Mouse (Mus musculus) gastrocnemius, postnatal 36 days (tissue): ENCODE measurements around the gene Myh9. TPM values are rescaled to one million over a fixed set of nuclear protein-coding genes. Genes with fewer than 3 reads are reported as not detected.

Experiments used
- DNase-seq, 2 experiments: peaks; one replicate each; pipeline ENCODE4 v3.0.0; 2022
- intact Hi-C: fragments of 180-260 bp; cut with DNase I; formaldehyde crosslinking; loops from one replicate; pipeline ENCODE4 v1.15.1; 2025
- total RNA-seq, 2 experiments: library from RNA; stranded (reverse); gene quantifications; 2 replicates each; pipeline ENCODE4 v1.2.3; 2021

Myh9 gene
- total RNA-seq, 2 experiments from 2014 or later: 48.4 to 49.1 TPM

DNA sequence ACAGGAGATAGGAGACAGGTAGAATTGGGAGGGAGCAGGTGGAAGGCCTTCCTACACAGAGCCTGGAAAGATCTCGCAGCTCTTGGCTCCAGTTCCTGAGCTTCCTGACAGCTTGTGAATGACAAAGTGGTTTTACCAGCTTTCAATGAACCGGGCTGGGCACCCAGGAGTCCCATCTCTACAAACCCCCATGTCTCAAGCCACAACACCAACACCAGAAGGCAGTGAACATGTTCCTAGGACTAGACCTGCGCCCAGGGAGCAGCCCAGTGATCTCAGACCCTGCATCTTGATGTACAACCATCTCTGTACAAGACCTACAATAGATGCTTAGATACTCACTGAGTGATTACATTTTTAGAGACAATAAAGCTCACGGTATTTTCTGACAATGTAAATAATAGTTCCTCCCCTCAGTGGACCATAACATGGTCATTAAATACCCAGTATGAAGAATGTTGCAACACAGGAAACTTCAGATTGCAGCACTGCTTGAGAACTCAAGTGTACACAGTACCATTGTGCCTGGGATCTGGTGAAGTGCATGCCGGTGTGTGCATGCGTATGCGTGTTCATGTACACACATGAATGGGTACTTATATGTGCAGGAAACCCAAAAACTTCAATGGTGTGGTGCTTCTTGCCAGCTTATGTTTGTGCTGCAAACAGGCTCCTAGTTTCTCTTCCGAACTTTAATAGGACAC, 10.1 kb downstream of the Myh9 start:
- DNase-seq: no peak

DNA sequence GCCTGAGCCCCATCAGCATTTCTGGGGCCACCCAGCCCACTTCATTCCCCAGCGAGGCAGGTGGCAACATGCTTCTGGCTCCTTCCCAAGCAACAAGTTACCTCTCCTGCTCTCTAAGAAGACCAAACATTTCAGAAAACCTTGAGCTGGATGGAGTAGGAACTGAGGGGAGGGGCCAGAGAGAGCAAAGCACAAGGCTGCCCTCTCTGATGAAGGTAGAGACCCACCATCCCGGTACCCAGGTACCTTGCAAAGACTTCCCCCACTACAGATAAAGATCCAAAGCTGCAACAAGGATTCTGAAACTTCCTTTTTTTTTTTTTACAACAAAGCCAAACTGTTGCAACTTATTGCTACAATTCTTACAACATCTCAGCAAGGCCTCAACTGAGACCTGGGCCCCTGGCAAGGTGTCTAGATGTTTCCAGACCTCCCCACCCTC, 10.8 kb downstream of the Myh9 start:
- no peak for DNase-seq
- intact Hi-C loops: no loop called here

More for the DNA sequence above, 10.1 kb downstream of the Myh9 start:
- intact Hi-C loops: no loop called here

DNA sequence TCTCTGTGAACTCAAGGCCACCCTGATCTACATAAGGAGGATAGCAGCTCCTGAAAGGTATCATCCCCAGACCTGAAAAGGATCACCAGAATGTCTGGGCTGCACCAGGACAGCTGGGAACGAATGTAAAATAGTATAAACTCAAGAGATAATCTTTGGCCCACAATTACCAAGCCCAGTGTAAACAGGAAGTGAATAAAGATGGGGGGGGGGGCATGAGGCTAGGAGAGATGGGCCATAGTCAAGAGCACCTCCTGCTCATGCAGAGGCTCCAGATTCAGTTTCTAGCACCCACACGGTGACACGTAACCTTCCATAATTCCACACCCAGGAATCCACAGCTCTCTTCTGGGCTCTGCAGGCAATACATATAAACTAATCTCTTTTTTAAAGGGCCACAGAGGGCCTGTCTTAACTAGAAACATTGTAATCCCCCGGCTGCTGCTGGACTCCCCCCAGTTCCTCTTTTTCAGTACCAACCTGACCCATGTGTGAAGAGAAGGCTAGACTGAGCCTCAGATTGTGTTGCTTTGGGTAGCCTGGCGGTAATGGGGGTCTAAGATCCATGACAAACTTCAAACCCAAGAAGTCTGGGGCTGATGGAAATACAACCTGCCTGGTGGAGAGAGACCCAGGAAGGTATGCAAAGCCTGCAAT, 11.4 kb downstream of the Myh9 start:
- intact Hi-C loops: no loop called here
- DNase-seq: no peak

DNA sequence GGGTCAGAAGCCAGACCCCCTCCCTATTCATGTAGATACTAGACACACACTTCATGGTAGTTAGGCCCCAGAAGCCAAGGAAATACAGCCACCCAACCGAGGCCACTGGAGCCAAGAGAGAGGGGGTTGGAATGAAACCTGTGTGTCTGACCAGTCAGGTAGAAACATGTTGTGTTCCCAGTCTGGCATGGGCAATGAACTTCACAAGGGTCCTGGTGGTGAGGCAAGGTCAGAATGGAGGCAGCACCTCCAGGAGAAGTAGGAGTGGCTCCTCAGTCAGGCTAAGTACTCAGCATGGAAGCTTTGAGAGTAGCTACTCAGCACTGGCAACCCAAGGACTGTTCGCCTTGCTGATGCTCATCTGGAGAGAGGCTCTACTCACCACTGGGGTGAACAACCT, 12.4 kb downstream of the Myh9 start:
- no peak for DNase-seq
- intact Hi-C loops: no loop called here

DNA sequence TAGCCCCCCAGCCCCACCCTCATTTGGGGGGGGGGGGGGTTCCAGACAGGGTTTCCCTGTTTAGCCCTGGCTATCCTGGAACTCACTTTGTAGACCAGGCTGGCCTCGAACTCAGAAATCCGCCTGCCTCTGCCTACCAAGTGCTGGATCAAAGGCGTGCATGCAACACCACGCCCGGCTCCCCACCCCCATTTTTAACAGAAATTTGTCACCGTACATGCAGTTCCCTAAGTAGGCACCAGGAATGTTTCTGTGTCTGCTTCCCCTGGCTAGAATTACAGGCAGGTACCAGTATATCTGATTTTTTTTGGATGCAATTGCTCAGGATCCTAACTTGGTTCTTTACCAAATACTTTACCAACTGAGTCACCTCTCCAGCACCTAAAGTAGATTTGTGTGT, 13.1 kb downstream of the Myh9 start:
- intact Hi-C loops: no loop called here
- no peak for DNase-seq

DNA sequence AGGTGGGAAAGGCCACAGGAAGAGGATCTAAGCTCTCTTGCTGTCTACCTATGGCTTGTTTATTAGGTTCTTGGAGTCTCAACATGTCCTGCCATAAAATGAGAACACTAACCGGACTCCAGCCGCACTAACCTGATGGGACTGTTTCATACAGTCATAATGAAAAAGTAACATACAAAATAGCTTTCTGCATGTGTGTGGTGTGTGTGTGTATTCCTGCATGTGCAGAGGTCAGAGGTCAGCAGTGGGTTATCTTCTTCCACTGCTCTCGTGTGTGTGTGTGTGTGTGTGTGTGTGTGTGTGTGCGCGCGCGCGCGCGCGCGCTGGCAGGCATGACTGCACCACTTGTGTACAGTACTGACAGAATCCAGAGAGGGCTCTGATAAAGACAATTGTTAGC, 13.7 kb downstream of the Myh9 start:
- no peak for DNase-seq
- intact Hi-C loops: no loop called here

DNA sequence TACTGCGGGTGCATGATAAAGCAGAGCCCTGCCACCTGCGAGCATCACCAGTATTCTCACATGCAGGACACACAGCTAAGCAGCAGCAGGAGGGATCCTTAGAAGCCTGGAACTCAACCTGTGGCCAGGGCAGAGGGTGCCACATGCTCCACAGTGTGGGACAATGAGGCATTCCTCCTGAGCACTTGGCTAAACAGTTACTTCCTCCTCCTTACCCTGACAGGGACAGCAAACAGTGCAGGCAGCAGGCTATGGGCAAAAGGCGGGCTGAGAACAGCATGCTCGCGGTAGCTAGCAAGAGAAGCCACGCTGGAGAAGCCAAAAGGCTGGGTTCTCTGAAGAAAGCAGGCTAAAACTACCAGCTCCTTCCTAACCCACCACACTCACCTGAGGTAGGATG, 14.2 kb downstream of the Myh9 start:
- no peak for DNase-seq
- intact Hi-C loops: no loop called here

DNA sequence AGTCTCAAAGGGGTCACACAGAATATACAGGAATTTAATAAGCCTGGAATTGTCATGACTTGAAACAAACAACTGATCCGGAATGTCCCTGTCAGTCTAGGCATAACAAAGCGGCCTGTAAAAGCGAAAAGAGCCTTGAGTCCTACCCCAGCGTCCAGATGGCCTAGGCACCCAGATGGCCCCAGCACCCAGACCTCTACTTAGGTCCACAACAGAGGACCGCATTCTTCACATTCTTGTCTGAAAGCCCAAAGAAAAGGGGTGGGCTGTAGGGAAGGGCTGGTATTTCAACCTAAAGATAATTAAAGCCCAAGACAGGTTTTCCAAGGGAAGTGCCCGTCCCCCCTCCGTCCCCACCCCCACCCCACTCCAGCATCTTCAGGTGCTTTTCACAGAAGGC, 14.6 kb downstream of the Myh9 start:
- intact Hi-C loops: no loop called here
- no peak for DNase-seq

DNA sequence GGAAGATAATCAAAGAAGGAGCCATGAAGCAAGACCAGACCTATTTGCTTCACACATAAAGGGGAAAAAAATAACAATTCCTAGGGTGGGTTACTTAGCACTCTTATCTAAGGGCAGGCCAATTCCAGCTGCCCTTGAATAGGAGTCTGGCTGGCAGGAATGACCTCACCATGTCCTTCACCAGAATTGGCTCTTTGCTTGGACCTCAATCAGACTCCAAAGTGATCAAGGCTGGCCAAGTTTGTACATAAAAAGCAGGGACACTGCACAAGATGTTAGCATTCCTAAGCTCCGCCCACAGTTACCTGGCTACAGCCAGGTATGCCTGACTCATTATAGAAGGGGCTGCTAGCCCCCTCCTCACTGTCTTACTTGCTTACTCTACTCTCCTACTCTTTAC, 16.6 kb downstream of the Myh9 start:
- no peak for DNase-seq

DNA sequence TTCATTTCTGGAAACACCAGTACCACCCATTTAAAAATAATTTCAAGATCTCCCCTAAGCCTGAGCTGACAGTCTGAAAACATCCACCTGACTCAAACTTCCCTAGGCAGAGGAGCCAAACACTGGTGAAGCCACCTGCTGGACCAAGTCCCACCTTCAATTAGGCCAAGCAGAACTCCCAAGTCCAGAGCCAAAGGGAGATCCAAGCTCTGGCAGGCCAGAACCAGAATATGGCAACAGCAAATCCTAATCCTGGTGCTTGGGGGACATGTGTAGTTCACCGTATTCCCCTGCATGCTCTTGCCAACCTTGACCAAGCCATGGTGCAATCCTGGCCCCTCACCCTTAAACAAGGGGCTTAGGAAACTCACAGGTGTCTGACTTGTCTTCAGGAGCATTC, 17.7 kb downstream of the Myh9 start:
- no peak for DNase-seq
- intact Hi-C loops: no loop called here

More for the DNA sequence above, 16.6 kb downstream of the Myh9 start:
- intact Hi-C loops: no loop called here

DNA sequence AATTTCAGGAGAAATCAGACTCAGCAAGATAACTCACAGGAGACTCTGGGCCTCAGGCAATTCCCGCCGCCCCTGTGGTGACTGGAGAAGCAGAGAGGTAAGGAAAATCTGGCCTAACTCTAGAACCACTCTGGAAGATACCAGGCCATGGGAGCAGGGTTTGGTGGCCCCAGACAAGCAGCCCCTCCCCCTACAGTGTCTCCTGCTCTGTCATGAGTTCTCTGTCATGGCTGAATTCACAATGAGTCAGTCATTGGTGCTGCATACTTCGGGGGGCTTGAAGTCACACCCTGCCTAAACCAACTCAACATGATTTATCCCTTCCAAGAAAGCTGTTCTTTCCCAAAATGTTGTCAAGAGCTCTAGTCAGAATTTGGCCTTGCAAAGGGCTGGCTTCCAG, 18.3 kb downstream of the Myh9 start:
- no peak for DNase-seq
- intact Hi-C loops: no loop called here

DNA sequence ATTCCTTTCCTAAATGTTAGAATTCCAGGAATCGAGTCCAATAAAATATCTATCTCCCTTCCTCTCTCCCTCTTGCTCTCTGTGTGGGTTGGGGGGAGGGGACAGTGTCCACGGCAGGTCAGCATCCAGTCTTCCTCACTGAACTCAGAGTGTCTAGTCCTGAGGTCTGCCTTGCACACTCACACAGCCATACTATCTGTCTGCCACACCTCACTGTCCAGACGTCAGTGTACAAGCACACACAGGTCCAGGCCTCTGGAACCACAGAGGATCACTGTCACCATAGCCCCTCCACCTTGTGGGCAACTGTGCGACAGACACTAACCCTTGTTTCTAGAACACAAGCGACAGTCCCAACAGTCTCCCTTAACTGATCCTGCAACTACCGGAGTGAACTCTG, 18.8 kb downstream of the Myh9 start:
- DNase-seq: no peak
- intact Hi-C loops: no loop called here

DNA sequence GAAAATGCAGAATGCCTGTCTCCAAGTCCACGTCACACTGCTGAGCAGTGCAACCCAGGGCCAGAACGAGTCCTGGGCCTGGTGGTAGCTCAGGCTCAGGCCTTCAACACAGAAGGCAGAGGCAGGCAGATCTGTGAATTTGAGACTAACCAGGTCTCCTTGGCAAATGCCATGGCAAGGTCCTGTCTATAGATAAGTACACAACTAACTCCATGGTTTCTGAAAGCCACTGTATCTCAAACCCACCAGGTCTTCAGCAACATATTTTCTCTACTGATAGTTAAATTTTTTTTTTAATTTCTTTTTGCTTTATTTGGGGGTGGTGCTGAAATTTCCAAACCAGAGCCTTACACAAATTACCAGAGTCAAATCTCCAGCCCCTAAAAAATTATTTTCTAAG, 19.3 kb downstream of the Myh9 start:
- intact Hi-C loops: no loop called here
- no peak for DNase-seq

DNA sequence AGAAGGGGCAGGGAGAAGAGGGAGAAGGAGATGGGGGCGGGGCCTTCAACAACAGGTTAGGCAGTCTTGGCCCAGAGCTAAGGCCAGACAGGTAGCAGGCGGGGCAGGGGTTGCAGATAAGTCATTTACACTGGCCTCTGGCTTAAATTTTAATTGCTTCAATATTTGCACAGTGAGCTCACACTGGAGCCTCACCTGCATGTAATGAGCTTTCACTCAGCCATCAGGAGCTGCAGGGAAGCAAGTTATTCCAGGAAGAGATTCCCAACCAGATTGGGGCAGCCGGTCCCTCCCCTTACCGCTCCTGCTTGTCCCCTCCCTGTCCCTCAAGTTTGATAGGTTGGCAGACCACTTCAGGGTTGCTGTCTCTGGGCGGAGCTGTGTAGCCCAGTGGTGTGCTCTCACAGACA, 19.9 kb downstream of the Myh9 start:
- no peak for DNase-seq
- intact Hi-C loops: no loop called here

DNA sequence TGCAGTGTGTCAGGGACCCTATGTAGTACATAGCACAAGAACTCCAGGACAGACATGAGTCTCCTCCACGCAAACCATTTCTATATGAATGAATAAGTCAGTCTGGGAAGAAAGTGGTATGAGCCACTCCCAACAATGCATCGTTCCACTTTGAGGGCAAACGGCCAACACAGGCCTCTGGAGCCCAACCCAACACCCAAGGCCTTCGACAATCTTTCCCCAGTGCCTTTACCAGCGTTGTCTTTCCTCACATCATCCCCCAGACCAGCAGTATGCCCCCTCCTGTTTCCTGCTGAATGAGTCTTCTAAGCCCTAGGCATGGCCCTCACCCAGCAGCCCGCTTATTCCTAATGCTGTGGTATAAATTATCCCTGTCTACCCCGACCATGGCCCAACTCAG, 20.6 kb downstream of the Myh9 start:
- intact Hi-C loops: no loop called here
- no peak for DNase-seq

DNA sequence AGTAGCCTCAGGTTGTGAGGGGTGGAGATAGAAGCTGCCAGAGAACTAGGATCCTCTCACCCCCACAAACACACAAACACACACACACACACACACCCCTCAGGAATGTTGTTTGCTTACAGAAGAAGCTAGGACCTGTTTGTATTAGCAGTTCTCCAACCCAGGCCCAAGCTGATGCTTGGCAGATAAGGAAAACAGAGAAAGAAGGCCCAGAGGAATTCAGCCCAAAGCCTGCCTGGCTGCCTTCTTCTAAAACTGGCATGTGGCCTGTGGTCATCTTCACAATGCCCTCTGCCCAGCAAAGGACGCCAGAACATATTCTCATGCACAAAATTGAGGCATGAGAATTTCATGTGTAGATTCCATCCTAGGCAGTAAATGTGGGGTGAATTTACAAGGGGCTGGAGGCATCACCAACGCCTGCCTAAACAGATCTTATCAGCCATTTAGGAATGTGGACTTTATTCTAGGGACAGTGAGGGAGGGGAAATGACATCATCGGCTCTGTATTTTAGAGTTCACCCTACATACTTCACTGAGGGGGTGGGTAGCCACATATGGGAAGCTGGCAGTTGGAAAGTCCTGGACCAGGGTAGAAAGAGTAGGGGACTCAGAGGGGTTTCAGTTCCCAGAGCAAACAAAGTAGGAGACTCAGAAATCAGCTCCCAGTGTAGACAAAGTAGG, 21.4 kb downstream of the Myh9 start:
- intact Hi-C loops: no loop called here
- no peak for DNase-seq

DNA sequence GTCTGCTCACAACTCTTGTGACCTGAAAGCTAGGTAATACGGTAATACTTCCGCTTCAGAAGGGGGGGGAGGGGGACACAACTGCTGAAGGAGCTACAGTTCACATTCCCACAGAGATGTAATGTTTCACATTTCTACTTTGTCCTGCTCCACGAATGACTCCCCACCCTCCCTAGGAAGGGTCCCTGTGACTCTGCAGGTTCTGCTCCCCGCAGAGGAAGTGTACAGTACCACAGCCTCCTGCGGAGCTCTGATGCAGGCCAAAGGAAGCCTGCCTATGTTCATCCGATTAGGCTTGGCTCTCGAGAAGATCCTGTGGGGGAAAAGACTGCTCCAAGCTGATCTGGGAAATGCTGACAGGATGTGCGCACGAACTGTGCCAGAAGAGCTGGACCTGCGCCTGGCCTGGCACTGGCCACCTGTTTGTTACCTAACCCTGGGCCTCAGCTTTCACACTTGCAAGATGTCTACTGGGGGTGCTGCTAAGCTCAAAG, 22.0 kb downstream of the Myh9 start:
- DNase-seq: peak; percentile 85 to 87
- intact Hi-C loops: no loop called here

DNA sequence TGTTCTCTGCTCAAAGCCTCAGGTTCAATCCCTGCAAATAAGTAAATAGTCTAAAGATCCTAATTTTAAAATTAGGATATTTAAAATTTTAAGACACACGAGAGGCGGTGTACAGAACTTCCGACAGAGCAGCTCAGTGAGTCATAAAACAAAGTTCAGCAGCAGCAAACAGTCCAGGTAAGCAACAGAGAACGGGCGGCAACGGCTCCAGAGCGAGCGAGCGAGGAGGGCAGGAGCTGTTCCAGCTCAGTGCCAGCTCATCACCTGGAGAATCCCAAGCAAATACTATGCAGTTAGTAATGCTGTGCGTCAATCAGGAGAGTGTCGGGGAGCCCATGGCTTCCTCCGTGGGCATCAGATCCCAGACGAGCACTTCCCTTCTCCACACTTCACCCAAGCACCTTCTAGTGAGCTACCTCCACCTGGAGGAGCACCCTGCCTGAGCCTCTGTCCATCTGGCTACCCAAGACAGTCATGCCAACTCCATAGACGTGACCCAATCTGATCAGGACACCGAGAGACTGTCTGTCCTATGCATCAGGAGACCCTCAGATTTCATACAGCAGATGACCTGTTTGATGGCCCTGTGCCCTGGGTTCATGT, 23.3 kb downstream of the Myh9 start:
- intact Hi-C loops: no loop called here
- DNase-seq: no peak

DNA sequence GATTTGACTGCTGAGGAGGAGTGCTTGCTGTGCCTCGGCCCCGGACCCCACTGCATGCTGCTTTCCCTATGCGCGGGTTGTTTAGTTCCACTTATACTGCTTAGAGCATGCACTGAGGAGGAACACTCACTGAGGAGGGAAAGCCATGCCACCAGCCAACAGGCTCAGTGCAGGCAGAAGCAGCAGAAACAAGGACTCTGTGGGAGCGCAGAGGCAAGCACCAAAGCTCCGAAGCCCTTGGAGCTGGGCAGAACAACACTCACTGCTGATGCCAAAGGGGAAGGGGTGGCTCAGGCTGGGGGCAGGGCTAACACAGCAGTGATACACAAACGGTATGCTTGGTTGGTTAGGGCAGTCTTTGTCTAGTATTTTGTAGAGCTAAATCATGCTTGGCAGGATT, 24.6 kb downstream of the Myh9 start:
- intact Hi-C loops: no loop called here
- DNase-seq: no peak

DNA sequence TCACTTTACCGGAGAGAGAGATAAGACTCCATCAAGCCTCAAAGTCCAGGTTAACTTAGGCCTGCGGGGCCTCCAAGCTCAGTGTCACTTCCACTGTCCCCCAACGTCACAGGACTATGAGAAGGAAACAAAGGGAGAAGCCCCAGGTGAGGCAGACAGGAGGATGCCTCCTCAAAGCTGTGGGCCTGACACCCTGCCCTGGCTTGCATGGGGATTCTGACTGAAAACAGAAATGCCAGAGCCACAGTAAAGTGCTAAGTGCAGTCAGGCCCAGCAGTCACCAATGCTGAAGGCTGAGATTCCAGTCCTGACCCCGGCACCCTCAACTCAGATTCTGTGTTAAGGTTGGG, 25.4 kb downstream of the Myh9 start:
- DNase-seq: no peak
- intact Hi-C loops: no loop called here

DNA sequence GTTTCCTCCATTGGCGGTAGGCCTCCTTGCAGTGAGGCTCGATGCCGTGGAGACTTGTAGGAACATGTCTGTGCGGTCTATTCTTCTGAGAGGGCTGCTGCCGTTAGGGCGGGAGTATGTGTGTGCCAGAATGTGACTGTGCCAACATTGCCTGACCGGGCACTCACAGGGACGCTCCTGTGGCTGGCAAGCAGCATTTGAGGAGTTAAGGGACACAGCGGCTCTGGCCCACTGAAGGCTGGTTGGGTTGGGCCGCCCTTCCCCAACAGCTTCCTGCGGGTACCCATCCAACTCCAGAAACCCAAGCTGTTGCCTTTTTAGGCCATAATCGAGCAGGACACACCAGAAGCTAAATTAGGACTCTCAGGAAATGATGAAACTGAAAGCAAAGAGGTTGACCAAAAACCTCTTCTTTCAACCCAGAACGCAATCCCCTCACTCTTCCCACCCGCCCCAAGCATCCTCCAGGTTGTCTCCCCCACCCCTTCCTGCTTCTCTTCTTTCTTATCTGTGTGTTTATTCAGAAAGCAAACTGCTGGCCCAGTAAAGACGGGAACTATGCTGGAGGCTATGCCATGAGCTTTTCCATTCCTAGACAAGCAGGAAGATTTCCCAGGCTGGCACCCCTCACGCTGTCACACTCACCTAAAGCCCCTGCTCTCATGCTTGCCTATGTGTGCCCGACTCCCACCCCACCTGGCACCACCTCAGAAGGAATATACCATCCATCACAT, 25.9 kb downstream of the Myh9 start:
- peak in 1 of 2 experiments; percentile 31 for DNase-seq
- intact Hi-C loops: no loop called here
